Mouse (Mus musculus): ENCODE measurements around the gene Magi2. TPM values are rescaled to one million over a fixed set of nuclear protein-coding genes. Genes with fewer than 3 reads are reported as not detected.

Magi2 gene
- total RNA-seq, 2 experiments from 2014 or later, result 98.1 to 102 TPM

- intact Hi-C loops (cut with DNase I), result no loop called here
- DNase-seq (ENCODE audit: low spot score in 2 of 2), result no peak
Measured at GRCm38 (mm10) chr5:20018063-20018462, 791.2 kb downstream of the Magi2 start.

DNA sequence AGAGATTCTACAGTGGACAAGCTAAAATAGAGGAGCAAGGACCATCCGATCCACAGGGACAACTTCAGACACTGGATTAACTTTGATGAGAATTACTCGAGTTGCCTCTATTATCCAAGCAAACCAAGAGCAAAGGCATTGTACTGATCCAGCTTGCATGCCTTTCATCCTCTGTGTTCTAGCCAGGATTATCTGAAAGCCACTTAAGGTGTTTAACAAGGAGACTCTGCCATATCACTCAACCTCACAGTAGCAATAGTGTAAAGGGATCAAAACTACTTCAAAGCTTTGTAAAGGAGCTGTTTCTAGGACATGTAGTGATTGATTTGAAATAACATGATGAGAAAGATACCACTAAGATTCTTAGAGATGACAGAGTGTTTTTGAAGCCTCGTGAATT, 819.8 kb downstream of the Magi2 start:
- DNase-seq (ENCODE audit: low spot score in 2 of 2), result no peak
- intact Hi-C loops (cut with DNase I), result no loop called here

DNA sequence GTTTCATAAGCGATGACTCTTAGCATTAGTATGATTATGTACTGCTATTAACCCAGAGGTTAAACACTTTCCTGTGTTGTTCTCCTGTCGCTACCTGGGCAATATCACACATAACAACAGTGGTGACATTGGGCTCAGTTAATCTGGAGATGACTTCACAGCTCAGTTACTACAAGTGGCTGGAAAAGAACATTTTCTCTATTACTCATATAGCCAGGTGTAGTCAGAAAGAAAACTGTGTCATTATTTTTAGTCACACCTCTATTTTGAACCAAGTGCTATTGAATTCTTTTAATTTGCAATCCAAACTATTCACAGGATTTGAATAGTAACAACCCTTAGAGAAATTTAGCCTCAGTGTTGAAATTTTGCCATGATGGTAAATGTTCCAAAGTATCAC, 821.5 kb downstream of the Magi2 start:
- intact Hi-C loops (cut with DNase I), result no loop called here
- no peak for DNase-seq (ENCODE audit: low spot score in 2 of 2)

DNA sequence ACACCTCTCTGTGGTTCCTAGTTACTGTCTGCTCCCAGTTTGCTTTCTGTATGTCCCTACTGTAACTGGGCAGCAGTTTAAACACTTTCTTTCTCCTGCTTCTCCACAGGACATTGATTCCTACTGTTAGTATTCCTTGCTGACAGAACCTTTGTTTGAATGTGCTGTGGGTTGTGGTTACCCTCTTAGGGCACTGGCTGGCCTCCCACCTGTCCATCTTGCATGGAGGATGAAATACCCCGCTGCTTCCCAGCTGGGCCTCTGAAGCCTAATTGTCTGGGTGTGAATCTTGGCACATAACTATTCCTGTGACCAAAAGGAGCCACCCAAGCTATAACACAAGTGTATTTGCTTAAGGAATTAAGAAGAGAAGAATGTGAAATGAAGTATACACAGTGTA, 823.4 kb downstream of the Magi2 start:
- intact Hi-C loops (cut with DNase I), result no loop called here
- no peak for DNase-seq (ENCODE audit: low spot score in 2 of 2)

GRCm38 (mm10) chr5:20055000-20055399, 828.2 kb downstream of the Magi2 start:
- no peak for DNase-seq (ENCODE audit: low spot score in 2 of 2)
- intact Hi-C loops (cut with DNase I), result no loop called here

GRCm38 (mm10) chr5:20056074-20056842, 829.4 kb downstream of the Magi2 start:
- intact Hi-C loops (cut with DNase I), result no loop called here
- no peak for DNase-seq (ENCODE audit: low spot score in 2 of 2)

- DNase-seq (ENCODE audit: low spot score in 2 of 2), result no peak
- intact Hi-C loops (cut with DNase I), result no loop called here
Measured at GRCm38 (mm10) chr5:20056856-20057255, 830.0 kb downstream of the Magi2 start.

DNA sequence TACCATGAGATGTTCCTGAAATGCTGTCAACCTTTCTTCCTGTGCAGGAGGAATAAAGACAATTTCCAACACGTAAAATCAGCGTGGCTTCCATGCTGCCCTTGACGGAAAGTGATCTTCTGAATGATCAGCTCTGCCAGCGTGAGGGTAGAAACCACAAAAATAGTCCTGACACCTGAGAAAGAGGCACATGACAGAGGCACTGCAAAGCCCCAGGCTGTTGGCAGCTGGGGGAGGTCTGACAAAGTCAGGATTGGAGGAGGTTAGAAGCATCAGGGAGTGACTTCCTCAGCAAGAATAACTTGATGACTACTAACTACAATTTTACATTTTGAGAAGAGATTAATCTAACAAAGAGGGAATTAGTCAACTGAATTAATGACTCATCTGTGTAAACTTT, 835.2 kb downstream of the Magi2 start:
- intact Hi-C loops (cut with DNase I), result no loop called here
- DNase-seq (ENCODE audit: low spot score in 2 of 2), result no peak

DNA sequence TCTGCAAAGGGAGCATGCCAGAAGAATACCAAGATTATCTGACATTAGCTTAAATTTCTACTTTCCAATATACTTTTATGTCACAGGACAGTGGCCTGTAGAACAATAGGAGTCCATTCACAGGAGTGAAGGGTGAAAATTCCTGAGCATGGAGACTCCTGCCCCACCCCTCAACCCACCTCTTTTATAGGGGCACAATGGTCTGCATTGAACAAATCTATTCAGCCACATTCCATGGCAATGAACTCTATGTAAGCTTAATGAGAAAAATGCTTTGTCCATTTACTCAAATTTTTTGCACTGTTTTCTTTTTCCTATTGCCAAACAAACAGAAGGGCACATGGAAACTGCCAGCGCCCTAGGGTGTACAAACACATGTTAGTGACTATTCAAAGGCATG, 838.2 kb downstream of the Magi2 start:
- DNase-seq (ENCODE audit: low spot score in 2 of 2), result no peak
- intact Hi-C loops (cut with DNase I), result no loop called here

DNA sequence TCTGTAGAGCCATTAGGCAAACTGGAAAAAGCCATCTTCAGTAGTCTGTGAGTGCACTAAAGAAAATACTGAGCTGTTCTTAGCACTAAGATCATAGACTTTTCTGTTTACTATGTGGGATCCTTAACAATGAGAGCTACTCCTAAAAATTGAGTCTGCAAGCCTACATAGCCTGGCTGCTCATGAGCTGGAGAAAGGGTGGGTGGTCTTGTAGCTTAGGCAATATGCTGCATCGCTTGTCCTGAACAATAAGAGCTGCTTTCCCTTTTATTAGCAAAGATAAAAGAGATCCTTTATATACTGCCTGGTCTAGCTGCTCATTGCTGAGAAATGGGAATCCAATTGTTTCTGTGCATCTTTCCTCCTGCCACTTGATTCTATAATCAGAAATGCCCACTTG, 841.7 kb downstream of the Magi2 start:
- intact Hi-C loops (cut with DNase I), result no loop called here
- no peak for DNase-seq (ENCODE audit: low spot score in 2 of 2)

- intact Hi-C loops (cut with DNase I), result no loop called here
Measured at GRCm38 (mm10) chr5:20068921-20069486, 842.2 kb downstream of the Magi2 start.

GRCm38 (mm10) chr5:20074101-20074500, 847.3 kb downstream of the Magi2 start:
- no peak for DNase-seq (ENCODE audit: low spot score in 2 of 2)
- intact Hi-C loops (cut with DNase I), result no loop called here

More at GRCm38 (mm10) chr5:20068921-20069486, 842.2 kb downstream of the Magi2 start:
- no peak for DNase-seq (ENCODE audit: low spot score in 2 of 2)

GRCm38 (mm10) chr5:20074867-20075266, 848.0 kb downstream of the Magi2 start:
- DNase-seq (ENCODE audit: low spot score in 2 of 2), result no peak
- intact Hi-C loops (cut with DNase I), result no loop called here

DNA sequence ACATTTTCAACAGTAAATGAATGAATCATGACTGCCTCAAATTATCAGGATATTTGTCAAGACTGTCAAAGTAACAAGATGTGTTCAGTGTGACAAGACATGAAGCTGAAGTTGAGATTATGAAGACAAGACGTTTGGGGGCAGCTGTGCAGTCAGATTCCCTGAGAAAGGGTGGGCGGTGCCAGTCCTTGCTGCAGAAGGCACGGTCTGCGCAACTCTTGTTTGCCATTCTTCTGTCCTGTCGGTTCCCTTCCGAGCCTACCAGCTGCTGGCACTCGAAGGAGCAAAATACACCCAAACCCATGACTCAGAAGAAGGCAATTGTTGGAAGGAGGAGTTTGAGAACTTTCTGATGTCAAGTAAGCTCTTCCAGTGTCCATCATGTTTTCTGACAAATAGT, 852.1 kb downstream of the Magi2 start:
- peak in 1 of 2 experiments; percentile 11 for DNase-seq (ENCODE audit: low spot score in 2 of 2)
- intact Hi-C loops (cut with DNase I), result no loop called here

- no peak for DNase-seq (ENCODE audit: low spot score in 2 of 2)
- intact Hi-C loops (cut with DNase I), result no loop called here
Measured at GRCm38 (mm10) chr5:20080605-20081309, 853.9 kb downstream of the Magi2 start.

DNA sequence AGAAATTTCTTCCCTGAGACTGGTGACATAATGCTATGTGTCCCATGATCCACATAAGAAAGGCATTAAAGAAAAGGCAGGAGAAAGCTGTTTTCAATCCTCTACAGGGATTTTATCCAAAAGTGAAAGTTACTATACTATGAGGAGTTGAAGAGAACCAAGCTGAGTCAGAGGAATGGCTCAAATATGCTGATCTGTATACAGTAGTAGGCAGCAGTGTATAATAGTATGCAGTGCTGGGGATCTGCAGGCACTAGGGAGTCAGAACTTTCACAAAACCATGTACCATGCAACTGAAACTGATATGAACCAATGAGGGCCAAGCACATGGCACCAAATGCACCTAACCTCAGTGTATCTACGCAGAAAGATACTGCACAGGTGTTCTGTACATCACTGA, 855.5 kb downstream of the Magi2 start:
- intact Hi-C loops (cut with DNase I), result no loop called here
- no peak for DNase-seq (ENCODE audit: low spot score in 2 of 2)

DNA sequence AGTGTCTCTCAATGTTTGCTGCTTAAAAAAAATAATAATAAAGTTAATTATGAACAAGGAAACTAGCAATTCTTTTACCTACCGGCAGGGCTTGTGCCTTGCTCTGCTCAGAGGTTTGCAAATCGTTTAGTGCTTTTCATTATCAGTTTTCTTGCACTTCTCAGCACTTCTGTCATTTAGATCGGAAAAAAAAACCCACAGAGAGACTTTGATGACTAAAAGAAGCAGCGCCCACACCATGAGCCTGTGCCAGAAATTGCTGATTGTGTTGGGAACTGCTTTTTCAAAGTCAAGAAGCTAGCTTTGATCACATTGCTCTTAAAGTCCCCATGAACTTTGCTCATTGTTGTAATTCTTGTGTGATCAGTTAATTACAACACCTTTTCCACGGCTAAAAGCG, 860.2 kb downstream of the Magi2 start:
- intact Hi-C loops (cut with DNase I), result no loop called here

DNA sequence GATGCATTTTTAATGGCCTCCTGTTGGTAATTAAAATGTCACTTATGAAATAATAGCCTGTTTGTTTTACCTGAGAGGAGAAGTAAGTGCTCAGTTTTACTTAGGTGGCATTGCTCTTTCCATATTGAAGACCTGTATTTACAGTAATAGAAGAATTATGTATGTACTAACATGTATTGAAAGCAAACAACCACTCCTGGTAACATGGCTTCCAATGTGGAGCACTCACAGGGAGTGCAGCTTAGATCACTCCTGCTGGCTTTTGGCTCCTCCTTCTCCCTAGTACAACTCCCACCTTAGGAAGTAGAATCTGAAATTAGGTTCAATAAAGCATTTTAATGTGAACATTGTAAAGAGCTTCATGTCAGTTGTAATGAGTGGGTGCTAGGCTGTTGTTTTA, 877.0 kb downstream of the Magi2 start:
- no peak for DNase-seq (ENCODE audit: low spot score in 2 of 2)

More for the DNA sequence above, 860.2 kb downstream of the Magi2 start:
- peak; percentile 16 to 24 for DNase-seq (ENCODE audit: low spot score in 2 of 2)

GRCm38 (mm10) chr5:20104496-20104895, 877.7 kb downstream of the Magi2 start:
- intact Hi-C loops (cut with DNase I), result no loop called here
- no peak for DNase-seq (ENCODE audit: low spot score in 2 of 2)

More for the DNA sequence above, 877.0 kb downstream of the Magi2 start:
- intact Hi-C loops (cut with DNase I), result no loop called here

DNA sequence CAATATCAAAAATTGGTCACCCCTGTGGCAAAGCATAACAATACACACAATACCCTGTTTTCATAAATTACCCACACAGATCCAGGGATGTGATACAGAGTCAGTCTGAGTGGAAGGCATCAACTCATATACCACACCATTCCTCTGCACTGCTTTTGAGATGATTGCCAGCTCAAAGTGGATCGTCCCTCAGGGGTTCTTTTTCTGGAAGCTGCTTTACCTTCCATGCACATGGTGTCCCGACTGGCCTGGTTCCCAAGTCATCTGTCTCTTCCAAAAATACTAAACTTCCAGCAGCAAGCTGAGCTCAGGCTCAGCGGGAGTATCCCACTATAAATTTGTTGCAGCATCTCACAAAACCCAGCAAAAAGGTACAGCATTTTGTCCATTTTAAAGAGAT, 882.7 kb downstream of the Magi2 start:
- peak; percentile 48 to 49 for DNase-seq (ENCODE audit: low spot score in 2 of 2)
- intact Hi-C loops (cut with DNase I), result no loop called here

DNA sequence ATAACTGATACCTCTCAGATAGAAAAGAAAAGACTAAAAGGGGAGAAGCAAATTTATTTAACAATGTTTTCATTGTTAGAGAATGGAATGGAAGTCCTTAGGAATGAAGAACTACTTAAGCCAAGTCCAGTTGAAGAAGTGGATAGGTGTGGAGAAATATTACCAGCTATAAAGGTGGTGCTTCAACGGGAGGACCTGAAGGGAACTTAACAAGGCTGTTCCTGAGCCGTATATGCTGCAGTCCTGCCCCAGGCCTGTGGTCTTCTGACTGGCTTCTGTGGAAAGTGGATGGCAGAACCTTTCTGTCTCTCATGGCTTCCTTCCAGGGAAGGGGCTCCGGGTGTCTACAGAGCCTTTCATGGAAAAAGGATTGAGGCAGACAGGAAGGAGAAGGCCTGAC, 890.3 kb downstream of the Magi2 start:
- intact Hi-C loops (cut with DNase I), result no loop called here
- DNase-seq (ENCODE audit: low spot score in 2 of 2), result no peak
